Mouse (Mus musculus) layer of hippocampus, postnatal 10 days (tissue): ENCODE data around the gene Pold4. TPM values are rescaled to one million over a fixed set of nuclear protein-coding genes. Genes with fewer than 3 reads are reported as not detected.

ENCODE experiments used
- DNase-seq, 2 experiments: peaks; one replicate each; pipeline ENCODE4 v3.0.0; 2021; ENCODE audit warnings: low spot score in 2 of 2
- total RNA-seq, 2 experiments: library from RNA; stranded (reverse); gene quantifications; 2 replicates each; pipeline ENCODE4 v1.2.3; 2021

The Pold4 gene
- total RNA-seq, 2 experiments from 2014 or later: 14.4 to 15.8 TPM

- no peak for DNase-seq
Observed at GRCm38 (mm10) chr19:4203604-4204326, 27.9 kb upstream of the Pold4 start.

- DNase-seq: no peak
Observed at GRCm38 (mm10) chr19:4204889-4205288, 26.8 kb upstream of the Pold4 start.

- DNase-seq: peak; percentile 67 to 75
Observed at GRCm38 (mm10) chr19:4206971-4207370, 24.7 kb upstream of the Pold4 start.

GRCm38 (mm10) chr19:4208563-4208962 lies 23.1 kb upstream of the Pold4 start:
- no peak for DNase-seq

- DNase-seq: no peak
Observed at GRCm38 (mm10) chr19:4211891-4212588, 19.7 kb upstream of the Pold4 start.

GRCm38 (mm10) chr19:4213524-4213974 lies 18.1 kb upstream of the Pold4 start:
- DNase-seq: no peak

- no peak for DNase-seq
Observed at GRCm38 (mm10) chr19:4214071-4214770, 17.5 kb upstream of the Pold4 start, which contains the start of the genes Clcf1 and AC109138.7. TSS of gene Clcf1 (plus strand) at chr19:4214238. TSS of gene AC109138.7 (plus strand) at chr19:4214357.

GRCm38 (mm10) chr19:4214771-4215450 lies 16.8 kb upstream of the Pold4 start:
- no peak for DNase-seq

GRCm38 (mm10) chr19:4215451-4215840 lies 16.3 kb upstream of the Pold4 start:
- DNase-seq: no peak

GRCm38 (mm10) chr19:4216041-4216685 lies 15.5 kb upstream of the Pold4 start:
- no peak for DNase-seq

- no peak for DNase-seq
Observed at GRCm38 (mm10) chr19:4217140-4217539, 14.6 kb upstream of the Pold4 start.

GRCm38 (mm10) chr19:4217855-4218254 lies 13.8 kb upstream of the Pold4 start:
- DNase-seq: no peak

- DNase-seq: no peak
Observed at GRCm38 (mm10) chr19:4218293-4218692, 13.4 kb upstream of the Pold4 start.

- DNase-seq: no peak
Observed at GRCm38 (mm10) chr19:4218784-4219183, 12.9 kb upstream of the Pold4 start.

GRCm38 (mm10) chr19:4219943-4220342 lies 11.8 kb upstream of the Pold4 start:
- no peak for DNase-seq

- DNase-seq: no peak
Observed at GRCm38 (mm10) chr19:4220416-4220815, 11.3 kb upstream of the Pold4 start.

- DNase-seq: no peak
Observed at GRCm38 (mm10) chr19:4220957-4221743, 10.5 kb upstream of the Pold4 start.

- no peak for DNase-seq
Observed at GRCm38 (mm10) chr19:4222165-4222564, 9.5 kb upstream of the Pold4 start.

GRCm38 (mm10) chr19:4226779-4227178 lies 4.9 kb upstream of the Pold4 start:
- DNase-seq: no peak

- DNase-seq: no peak
Observed at GRCm38 (mm10) chr19:4227446-4227845, 4.3 kb upstream of the Pold4 start.
